Mouse (Mus musculus): ENCODE measurements around the gene Tubb4b. TPM values are rescaled to one million over a fixed set of nuclear protein-coding genes. Genes with fewer than 3 reads are reported as not detected.

Tubb4b gene
- polyA plus RNA-seq, 1 experiment from 2014 or later = 444 TPM

Other genes with a start within 250 kb of the Tubb4b start
- gene Mrpl41, start 249.6 kb downstream of the Tubb4b start, polyA plus RNA-seq (2015; fragmentation: Nextera tagmentation; extraction: Ambion mirVana) = 157 and 171 TPM in 2 replicates
- gene Pnpla7, start 248.7 kb downstream of the Tubb4b start, polyA plus RNA-seq (2015; fragmentation: Nextera tagmentation; extraction: Ambion mirVana) = 3.3 and 3.9 TPM in 2 replicates
- gene Nsmf, start 170.3 kb downstream of the Tubb4b start, polyA plus RNA-seq (2015; fragmentation: Nextera tagmentation; extraction: Ambion mirVana) = 166 and 188 TPM in 2 replicates
- gene Entpd8, start 144.4 kb downstream of the Tubb4b start, polyA plus RNA-seq (2015; fragmentation: Nextera tagmentation; extraction: Ambion mirVana) = 0.12 TPM in 1 of 2 replicates, not detected in the other
- not detected in 2 replicates for gene Noxa1, start 129.6 kb downstream of the Tubb4b start, polyA plus RNA-seq (2015; fragmentation: Nextera tagmentation; extraction: Ambion mirVana)
- gene Nrarp, start 43.9 kb downstream of the Tubb4b start, polyA plus RNA-seq (2015; fragmentation: Nextera tagmentation; extraction: Ambion mirVana) = 18.9 and 20.2 TPM in 2 replicates
- 1.9 and 2.3 TPM in 2 replicates for gene Tor4a, start 27.8 kb downstream of the Tubb4b start, polyA plus RNA-seq (2015; fragmentation: Nextera tagmentation; extraction: Ambion mirVana)
- gene Nelfb, start 13.2 kb downstream of the Tubb4b start, polyA plus RNA-seq (2015; fragmentation: Nextera tagmentation; extraction: Ambion mirVana) = 108 and 112 TPM in 2 replicates
- not detected in 2 replicates for gene Stpg3, start 10.1 kb downstream of the Tubb4b start, polyA plus RNA-seq (2015; fragmentation: Nextera tagmentation; extraction: Ambion mirVana)
- gene Fam166a, start 6.0 kb downstream of the Tubb4b start, polyA plus RNA-seq (2015; fragmentation: Nextera tagmentation; extraction: Ambion mirVana) = 0.70 and 0.72 TPM in 2 replicates
- gene Slc34a3, start 9.7 kb upstream of the Tubb4b start, polyA plus RNA-seq (2015; fragmentation: Nextera tagmentation; extraction: Ambion mirVana) = not detected in 2 replicates
- not detected in 2 replicates for gene Rnf224, start 12.1 kb upstream of the Tubb4b start, polyA plus RNA-seq (2015; fragmentation: Nextera tagmentation; extraction: Ambion mirVana)
- 145 and 177 TPM in 2 replicates for gene Rnf208, start 17.6 kb upstream of the Tubb4b start, polyA plus RNA-seq (2015; fragmentation: Nextera tagmentation; extraction: Ambion mirVana)
- 0.23 TPM in 1 of 2 replicates, not detected in the other for gene Cysrt1, start 17.8 kb upstream of the Tubb4b start, polyA plus RNA-seq (2015; fragmentation: Nextera tagmentation; extraction: Ambion mirVana)
- 4.9 and 6.3 TPM in 2 replicates for gene AL732309.1, start 22.2 kb upstream of the Tubb4b start, polyA plus RNA-seq (2015; fragmentation: Nextera tagmentation; extraction: Ambion mirVana)
- gene Tmem203, start 30.7 kb upstream of the Tubb4b start, polyA plus RNA-seq (2015; fragmentation: Nextera tagmentation; extraction: Ambion mirVana) = 13.4 and 13.8 TPM in 2 replicates
- 17.1 and 21.5 TPM in 2 replicates for gene Tprn, start 37.9 kb upstream of the Tubb4b start, polyA plus RNA-seq (2015; fragmentation: Nextera tagmentation; extraction: Ambion mirVana)
- 171 and 183 TPM in 2 replicates for gene Ssna1, start 47.7 kb upstream of the Tubb4b start, polyA plus RNA-seq (2015; fragmentation: Nextera tagmentation; extraction: Ambion mirVana)
- gene Anapc2, start 47.8 kb upstream of the Tubb4b start, polyA plus RNA-seq (2015; fragmentation: Nextera tagmentation; extraction: Ambion mirVana) = 139 and 143 TPM in 2 replicates
- gene Tmem210, start 63.4 kb upstream of the Tubb4b start, polyA plus RNA-seq (2015; fragmentation: Nextera tagmentation; extraction: Ambion mirVana) = not detected in 2 replicates
- gene Lrrc26, start 65.2 kb upstream of the Tubb4b start, polyA plus RNA-seq (2015; fragmentation: Nextera tagmentation; extraction: Ambion mirVana) = 0.18 TPM in 1 of 2 replicates, not detected in the other
- gene Grin1, start 94.5 kb upstream of the Tubb4b start, polyA plus RNA-seq (2015; fragmentation: Nextera tagmentation; extraction: Ambion mirVana) = 58.4 and 61.3 TPM in 2 replicates
- 43.6 and 45.2 TPM in 2 replicates for gene Man1b1, start 107.6 kb upstream of the Tubb4b start, polyA plus RNA-seq (2015; fragmentation: Nextera tagmentation; extraction: Ambion mirVana)
- gene Dpp7, start 131.7 kb upstream of the Tubb4b start, polyA plus RNA-seq (2015; fragmentation: Nextera tagmentation; extraction: Ambion mirVana) = 24.4 and 24.9 TPM in 2 replicates
- 5.1 and 6.4 TPM in 2 replicates for gene Uap1l1, start 141.0 kb upstream of the Tubb4b start, polyA plus RNA-seq (2015; fragmentation: Nextera tagmentation; extraction: Ambion mirVana)
- gene Sapcd2, start 147.6 kb upstream of the Tubb4b start, polyA plus RNA-seq (2015; fragmentation: Nextera tagmentation; extraction: Ambion mirVana) = 11.8 and 13.8 TPM in 2 replicates
- 3.7 and 7.0 TPM in 2 replicates for gene Entpd2, start 171.2 kb upstream of the Tubb4b start, polyA plus RNA-seq (2015; fragmentation: Nextera tagmentation; extraction: Ambion mirVana)
- 424 and 493 TPM in 2 replicates for gene Npdc1, start 174.6 kb upstream of the Tubb4b start, polyA plus RNA-seq (2015; fragmentation: Nextera tagmentation; extraction: Ambion mirVana)
- gene Fut7, start 198.6 kb upstream of the Tubb4b start, polyA plus RNA-seq (2015; fragmentation: Nextera tagmentation; extraction: Ambion mirVana) = 0.08 TPM in 1 of 2 replicates, not detected in the other
- gene Abca2, start 204.0 kb upstream of the Tubb4b start, polyA plus RNA-seq (2015; fragmentation: Nextera tagmentation; extraction: Ambion mirVana) = 15.0 and 15.1 TPM in 2 replicates
- 3.7 and 4.3 TPM in 2 replicates for gene Clic3, start 232.1 kb upstream of the Tubb4b start, polyA plus RNA-seq (2015; fragmentation: Nextera tagmentation; extraction: Ambion mirVana)
- 109 and 119 TPM in 2 replicates for gene Paxx, start 236.4 kb upstream of the Tubb4b start, polyA plus RNA-seq (2015; fragmentation: Nextera tagmentation; extraction: Ambion mirVana)
- 647 and 983 TPM in 2 replicates for gene Ptgds, start 245.3 kb upstream of the Tubb4b start, polyA plus RNA-seq (2015; fragmentation: Nextera tagmentation; extraction: Ambion mirVana)

All from hindbrain, embryonic 15.5 days (tissue).